13 mouse cellular contexts compared by ENCODE assay signal in the genomic region with DNA sequence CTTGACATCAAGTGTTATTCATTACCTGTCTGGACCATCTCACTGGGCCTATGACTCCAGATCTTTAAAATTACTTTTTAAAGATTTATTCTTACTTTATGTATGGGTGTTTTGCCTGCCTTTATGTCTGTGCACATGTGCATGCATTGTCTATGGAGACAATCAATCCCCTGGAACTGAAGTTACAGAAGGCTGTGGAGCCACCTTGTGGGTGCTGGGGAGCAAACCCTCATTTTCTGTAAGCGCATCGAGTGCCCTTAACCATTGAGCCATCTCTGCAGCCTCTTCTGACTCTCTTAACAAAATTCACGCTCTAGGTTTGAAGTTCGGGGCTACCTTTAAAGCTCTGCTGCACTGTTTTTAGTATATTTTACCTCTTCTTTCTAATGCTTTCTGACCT. TPM values are rescaled to one million over a fixed set of nuclear protein-coding genes. Genes with fewer than 3 reads are reported as not detected.
DNase-seq lines count a peak whose midpoint lies in the region; TF ChIP-seq lines count a peak whose summit lies in the region.
"Had no signal": no experiment of that assay in that cellular context is flagged by ENCODE, and none has a peak within 500 bp of the region (broad histone marks: within the 10 kb centered on the region; RNA-seq: fewer than 3 reads in every experiment).

No protein-coding gene starts in this region.

- no peaks in the 10 kb centered on the region for H3K9me3 ChIP-seq in CH12.LX (replicated peaks; ENCODE audit: low read length)
- H3K9me3 ChIP-seq: heart, embryonic 15.5 days; lung, embryonic 15.5 days had no signal

- intact Hi-C loops in left cerebral cortex, adult 2 months (cut with DNase I) = no loop called here
- intact Hi-C loops in left cerebral cortex, postnatal 36 days (cut with DNase I) = no loop called here
- intact Hi-C loops in heart, postnatal 25 days (cut with DNase I) = no loop called here
- intact Hi-C loops in heart, postnatal 14 days (cut with DNase I) = no loop called here

- TF ChIP-seq RAD21 in CH12.LX (IDR thresholded peaks at IDR 0.05; ENCODE audit: low read depth, low read length) = peak; percentile 75

- no peak for TF ChIP-seq EP300 in CH12.LX (IDR thresholded peaks at IDR 0.05; ENCODE audit: low read length)

- H3K36me3 ChIP-seq in CH12.LX (replicated peaks in 1 of 2; ENCODE audit: control insufficient read depth in 1 of 2, insufficient read depth in 1 of 2, low read length in 1 of 2) = peaks cover 0 to 3% of the 10 kb centered on the region in 2 experiments
- H3K36me3 ChIP-seq: heart, embryonic 15.5 days; lung, embryonic 15.5 days had no signal

- dilution Hi-C loops in CH12.LX (cut with MboI; ENCODE audit: extremely low pct_ligation_motif_present, extremely low pct_unique_long_range_greater_than_20kb, low sequenced_read_pairs) = no loop called here

- H3K27ac ChIP-seq in left cerebral cortex, adult 2 months = no peak overlapping the region
- no peak overlapping the region for H3K27ac ChIP-seq in CH12.LX (ENCODE audit: insufficient read depth, low read depth)
- H3K27ac ChIP-seq: gastrocnemius, adult 2 months; heart, embryonic 15.5 days; lung, embryonic 15.5 days had no signal

- TF ChIP-seq CTCF in left cerebral cortex, adult 2 months (IDR thresholded peaks at IDR 0.05) = peak; percentile 25
- peak; percentile 11 to 74; a peak in 2 of 4 replicates for TF ChIP-seq CTCF in CH12.LX (conservative IDR thresholded peaks at IDR 0.05 in 1 of 2, IDR thresholded peaks at IDR 0.05 in 1 of 2; ENCODE audit: low read depth in 2 of 2, low read length in 2 of 2)

- H3K9ac ChIP-seq in CH12.LX (ENCODE audit: insufficient read depth, low read depth) = no peak overlapping the region
- H3K9ac ChIP-seq: heart, embryonic 15.5 days; lung, embryonic 15.5 days had no signal

- H3K4me3 ChIP-seq in left cerebral cortex, adult 2 months = no peak overlapping the region
- H3K4me3 ChIP-seq in CH12.LX (replicated peaks in 1 of 3; ENCODE audit: low read depth in 2 of 3, low read length in 2 of 3, poor library complexity in 1 of 3) = no peak overlapping the region
- H3K4me3 ChIP-seq: erythroblast, embryonic 14.5 days; gastrocnemius, adult 2 months; heart, embryonic 15.5 days; lung, embryonic 15.5 days had no signal

- H3K79me2 ChIP-seq in CH12.LX (replicated peaks; ENCODE audit: control insufficient read depth, extremely low read depth, insufficient read depth, poor library complexity, severe bottlenecking) = no peaks in the 10 kb centered on the region

- DNase-seq in left cerebral cortex, adult 2 months (ENCODE audit: extremely low spot score in 1 of 2, low spot score in 2 of 2) = no peak
- no peak for DNase-seq in left cerebral cortex, postnatal 36 days (ENCODE audit: low spot score in 2 of 2)
- peak; percentile 59 for DNase-seq in A20 (ENCODE audit: low read depth, low spot score)
- DNase-seq in CH12.LX (ENCODE audit: extremely low read depth) = peak; percentile 24
- peak; percentile 16 for DNase-seq in embryo, embryonic 11 days
- no peak for DNase-seq in heart, postnatal 25 days (ENCODE audit: low spot score)
- DNase-seq in heart, postnatal 14 days = no peak
- DNase-seq: gastrocnemius, adult 2 months; kidney, postnatal 10 days; right cerebral cortex, adult 18-20 months had no signal

- no peaks in the 10 kb centered on the region for H3K27me3 ChIP-seq in CH12.LX (replicated peaks)
- H3K27me3 ChIP-seq: heart, embryonic 15.5 days; lung, embryonic 15.5 days had no signal

- in situ Hi-C loops in CH12.LX (cut with MboI; ENCODE audit: low pct_ligation_motif_present, low pct_unique_long_range_greater_than_20kb, low sequenced_read_pairs) = no loop called here

- peaks cover 0 to 2% of the 10 kb centered on the region in 2 experiments; a peak in 2 of 4 replicates for H3K4me1 ChIP-seq in CH12.LX (ENCODE audit: control insufficient read depth in 1 of 2, insufficient read depth in 2 of 2)
- H3K4me1 ChIP-seq: heart, embryonic 15.5 days; lung, embryonic 15.5 days had no signal

- no peak overlapping the region for H3K4me2 ChIP-seq in CH12.LX (ENCODE audit: insufficient read depth, low read depth, poor library complexity, severe bottlenecking)
- H3K4me2 ChIP-seq: heart, embryonic 15.5 days; lung, embryonic 15.5 days had no signal

- TF ChIP-seq POLR2A in CH12.LX (IDR thresholded peaks at IDR 0.05; ENCODE audit: low read depth, low read length) = no peak

TF ChIP-seq in CH12.LX, 34 proteins besides CTCF, POLR2A, EP300 and RAD21:
- TF ChIP-seq BHLHE40 (IDR thresholded peaks at IDR 0.05; ENCODE audit: low read depth, low read length) = 0 out of 2 replicates have a peak, but pooled peaks have one; percentile 17
- peak; percentile 47; the same call in 1 of the 2 replicates for TF ChIP-seq MYC (IDR thresholded peaks at IDR 0.05; ENCODE audit: low read depth, low read length)
- TF ChIP-seq NRF1 (IDR thresholded peaks at IDR 0.05; ENCODE audit: low read depth, low read length) = no peak
- TF ChIP-seq SMC3 (IDR thresholded peaks at IDR 0.05; ENCODE audit: low read depth, low read length) = peak; percentile 70
- peak; percentile 50; the same call in 1 of the 2 replicates for TF ChIP-seq MAX (IDR thresholded peaks at IDR 0.05; ENCODE audit: low read length)
- TF ChIP-seq ZC3H11A (IDR thresholded peaks at IDR 0.05; ENCODE audit: low read depth, low read length) = peak; percentile 11; the same call in 1 of the 2 replicates

RNA-seq across cellular contexts. Expression of a gene that starts 14.3 kb away (rescaled TPM):
- total RNA-seq in left cerebral cortex, adult 2 months (2021) = 10 to 100 TPM; 28.6 to 35.6 TPM
- 10 to 100 TPM; 29.9 to 33.1 TPM for total RNA-seq in left cerebral cortex, postnatal 36 days (2021)
- total RNA-seq in CH12.LX (2012; rRNA removed) (31.6 and 38.9 TPM in 2 replicates), CH12.LX (2014; rRNA removed) (51.4 and 53.0 TPM in 2 replicates)
- 36.3 and 36.5 TPM in 2 replicates for polyA plus RNA-seq in CH12.LX (2012; ENCODE audit: insufficient read length, low read depth)
- total RNA-seq in heart, postnatal 25 days (2021) = 10 to 100 TPM; 38.4 to 43.1 TPM
- 10 to 100 TPM; 35.5 to 36.0 TPM for total RNA-seq in heart, postnatal 14 days (2021)

RNA-seq across cellular contexts. Expression of a gene that starts 48.3 kb away (rescaled TPM):
- 100 to 1,000 TPM; 125 to 135 TPM for total RNA-seq in left cerebral cortex, adult 2 months (2021)
- 100 to 1,000 TPM; 126 TPM for total RNA-seq in left cerebral cortex, postnatal 36 days (2021)
- 2.2 and 2.4 TPM in 2 replicates for total RNA-seq in CH12.LX (2012; rRNA removed)
- 1.7 and 2.7 TPM in 2 replicates for total RNA-seq in CH12.LX (2014; rRNA removed)
- polyA plus RNA-seq in CH12.LX (2012; ENCODE audit: insufficient read length, low read depth) = 2.7 and 4.6 TPM in 2 replicates
- total RNA-seq in heart, postnatal 25 days (2021) = 1 to 10 TPM; 7.4 to 9.7 TPM
- 1 to 10 TPM; 8.9 to 9.0 TPM for total RNA-seq in heart, postnatal 14 days (2021)

Comparison
In these comparisons a context has a peak if more than half of its experiments do, and no peak if none do; other contexts are left out.
1. DNase-seq: peak in A20 (single experiment), CH12.LX (single experiment) and embryo, embryonic 11 days (single experiment); none in left cerebral cortex, adult 2 months (0 of 2), left cerebral cortex, postnatal 36 days (0 of 2), heart, postnatal 25 days (single experiment) and heart, postnatal 14 days (0 of 2).
2. RNA of a gene that starts 48.3 kb away (total RNA-seq): 125 to 135 TPM in left cerebral cortex, adult 2 months and 126 TPM in left cerebral cortex, postnatal 36 days; 7.4 to 9.7 TPM in heart, postnatal 25 days, 8.9 to 9.0 TPM in heart, postnatal 14 days and 1.7 to 2.7 TPM in CH12.LX; every median in the first group is over 10 times any median in the second.